Mouse (Mus musculus) CD4-positive helper T cell, adult 2 months (primary cell): ENCODE results near the gene 2010111I01Rik.
"Not testable (repeated sequence)": the region's sequence is repeated elsewhere in the genome, so short reads cannot be mapped to it uniquely, and the experiment has no call there.

ENCODE experiments used
- DNase-seq: peaks from one replicate; pipeline ENCODE4 v3.0.0-alpha.2; 2012; ENCODE audit warnings: low read depth, missing footprints, low spot score

The 2010111I01Rik gene

DNA sequence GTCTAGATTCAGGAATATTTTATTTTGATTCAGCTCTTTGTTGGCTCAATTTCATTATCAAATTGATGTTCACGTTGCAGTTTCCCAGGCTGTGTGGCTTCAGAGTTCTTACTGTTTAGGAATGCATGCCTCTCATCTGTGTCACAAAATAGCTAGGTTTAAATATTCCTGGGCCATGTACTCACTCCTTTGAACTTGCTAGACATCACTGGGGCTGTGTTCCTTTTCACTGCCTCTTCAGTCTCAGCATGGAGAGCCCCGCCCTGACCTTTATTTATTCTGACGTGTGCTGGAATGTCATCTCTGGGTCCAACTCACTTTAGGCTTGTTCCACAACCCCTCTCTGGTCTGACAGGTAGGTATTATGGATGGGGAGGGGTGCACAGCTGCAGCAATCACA, 228.7 kb downstream of the 2010111I01Rik start:
- no peak for DNase-seq

DNA sequence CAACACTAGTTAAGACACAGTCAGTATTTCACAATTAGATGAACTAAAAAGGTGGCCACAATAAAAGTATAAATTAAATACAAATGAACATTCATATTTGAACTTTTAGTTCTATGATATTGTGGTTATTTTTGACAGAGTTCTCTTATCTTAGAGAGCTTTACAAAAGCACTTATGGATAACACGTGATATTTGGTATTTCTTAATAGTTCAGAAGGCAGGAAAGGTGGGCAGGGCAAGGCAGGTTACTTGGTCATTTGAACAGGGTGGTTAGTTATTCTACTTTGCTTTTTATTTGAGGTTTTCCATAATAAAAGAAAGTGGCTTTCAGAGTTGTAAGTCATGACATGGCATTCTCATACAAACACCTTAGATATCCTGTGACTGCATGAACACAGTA, 233.3 kb downstream of the 2010111I01Rik start:
- no peak for DNase-seq

DNA sequence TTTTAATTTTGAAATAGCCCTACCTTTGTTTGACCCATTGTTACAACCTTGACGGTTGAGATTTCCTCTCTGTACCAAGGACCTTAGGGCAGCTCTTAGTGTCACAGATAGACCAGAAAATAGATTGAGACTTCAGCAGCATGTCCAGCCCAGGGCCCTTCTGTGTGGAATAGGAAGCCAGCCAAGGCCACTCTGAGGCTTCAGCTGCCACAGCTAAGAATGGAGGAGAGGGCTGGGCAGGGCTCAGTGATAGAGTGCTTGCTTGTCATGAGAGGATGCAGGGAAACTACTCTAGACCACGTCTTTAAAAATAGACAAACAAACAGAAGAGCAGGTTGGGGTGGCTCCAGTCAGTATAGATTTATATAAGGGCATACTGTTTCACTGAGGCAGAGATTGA, 234.9 kb downstream of the 2010111I01Rik start:
- no peak for DNase-seq

DNA sequence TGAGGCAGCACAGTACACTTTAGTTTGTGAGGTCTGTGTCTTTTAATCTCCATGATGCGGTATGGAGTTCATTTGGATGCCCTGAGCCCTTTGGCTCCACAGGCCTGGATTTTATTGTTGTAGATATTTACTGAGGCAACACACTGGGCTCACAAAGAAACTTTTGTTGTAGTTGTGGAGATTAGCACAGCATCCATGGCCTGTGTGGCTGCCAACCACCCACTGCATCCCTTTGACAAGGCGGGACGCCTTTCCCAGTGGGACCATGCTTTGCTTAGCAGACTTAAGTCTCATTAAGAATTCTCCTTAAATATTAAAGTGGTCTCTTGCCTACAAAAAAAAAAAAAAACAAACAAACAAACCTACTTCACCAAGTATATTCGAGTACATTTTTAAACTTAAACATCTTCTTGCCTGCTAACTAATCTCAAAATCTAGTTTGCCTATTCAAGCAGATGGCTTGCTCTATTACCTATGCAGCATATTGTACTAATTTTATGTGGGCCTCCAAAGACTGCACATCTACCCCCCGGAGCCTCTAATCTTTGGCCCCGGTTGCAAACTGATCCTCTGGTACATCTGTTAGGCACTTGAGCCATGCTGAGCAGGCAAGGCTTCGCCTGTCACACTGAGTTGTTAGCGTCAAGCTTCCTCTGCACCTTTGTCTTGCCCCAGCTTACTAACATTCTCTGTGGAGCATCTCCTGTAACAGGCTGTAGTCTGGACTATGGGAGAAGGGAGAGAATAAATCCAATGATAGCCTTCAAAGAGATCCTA, 239.0 kb downstream of the 2010111I01Rik start:
- no peak for DNase-seq

DNA sequence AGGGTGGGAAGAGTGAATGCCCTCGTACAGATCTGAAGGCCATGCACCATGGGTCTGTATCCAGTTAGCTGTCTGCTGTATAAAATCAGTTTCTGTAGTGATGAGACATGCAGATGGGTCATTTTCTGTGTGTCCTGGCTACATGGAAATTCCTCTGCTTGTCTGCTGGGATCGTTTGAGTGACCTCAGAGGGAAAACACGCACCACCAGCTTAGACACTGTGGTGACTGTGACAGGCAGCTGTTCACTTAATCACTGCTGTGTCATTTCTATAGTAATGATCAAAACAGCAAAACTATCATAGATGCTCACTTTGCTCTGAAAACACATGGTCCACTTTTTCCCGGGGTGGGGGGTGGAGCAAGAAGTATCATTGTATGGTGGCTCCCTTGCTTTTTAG, 241.1 kb downstream of the 2010111I01Rik start:
- no peak for DNase-seq

DNA sequence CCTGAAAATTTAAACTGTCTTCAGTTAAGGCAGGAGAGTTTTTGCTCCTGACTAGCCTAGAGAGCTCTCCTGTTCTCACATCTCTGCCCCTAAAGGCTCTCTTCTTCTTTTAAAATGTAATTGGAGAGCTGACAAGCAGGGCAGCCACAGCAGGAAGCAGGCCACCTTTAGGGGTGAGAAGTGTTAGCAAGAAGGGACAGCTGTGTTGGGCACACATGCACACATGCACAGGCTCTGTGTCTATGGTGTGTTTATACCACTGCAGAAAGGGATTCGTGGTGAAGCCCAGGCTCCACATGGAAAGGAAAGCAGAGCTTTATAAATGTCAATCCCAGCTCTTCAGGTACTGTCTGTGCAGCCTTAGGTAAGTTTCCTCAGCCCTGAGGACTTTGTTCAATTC, 241.7 kb downstream of the 2010111I01Rik start:
- DNase-seq: no peak

DNA sequence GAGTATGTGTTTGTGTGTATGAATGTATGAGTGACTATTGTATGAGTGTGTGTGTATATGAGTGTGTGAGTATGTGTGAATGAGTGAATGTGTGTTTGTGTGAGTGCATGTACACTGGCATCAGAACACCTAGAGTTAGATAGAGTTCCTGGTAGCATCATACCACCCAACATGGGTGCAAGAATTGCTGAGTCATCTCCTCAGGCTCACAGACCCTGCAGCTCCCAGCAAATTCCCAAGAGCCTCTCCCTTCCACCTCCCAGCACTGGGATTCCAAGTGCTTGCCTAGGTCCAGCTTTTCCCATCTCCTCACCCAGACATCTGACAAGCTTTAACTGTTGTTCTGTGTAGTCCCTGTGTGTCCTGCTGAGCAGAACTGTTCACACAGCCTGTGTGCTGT, 251.8 kb downstream of the 2010111I01Rik start:
- DNase-seq: no peak

DNA sequence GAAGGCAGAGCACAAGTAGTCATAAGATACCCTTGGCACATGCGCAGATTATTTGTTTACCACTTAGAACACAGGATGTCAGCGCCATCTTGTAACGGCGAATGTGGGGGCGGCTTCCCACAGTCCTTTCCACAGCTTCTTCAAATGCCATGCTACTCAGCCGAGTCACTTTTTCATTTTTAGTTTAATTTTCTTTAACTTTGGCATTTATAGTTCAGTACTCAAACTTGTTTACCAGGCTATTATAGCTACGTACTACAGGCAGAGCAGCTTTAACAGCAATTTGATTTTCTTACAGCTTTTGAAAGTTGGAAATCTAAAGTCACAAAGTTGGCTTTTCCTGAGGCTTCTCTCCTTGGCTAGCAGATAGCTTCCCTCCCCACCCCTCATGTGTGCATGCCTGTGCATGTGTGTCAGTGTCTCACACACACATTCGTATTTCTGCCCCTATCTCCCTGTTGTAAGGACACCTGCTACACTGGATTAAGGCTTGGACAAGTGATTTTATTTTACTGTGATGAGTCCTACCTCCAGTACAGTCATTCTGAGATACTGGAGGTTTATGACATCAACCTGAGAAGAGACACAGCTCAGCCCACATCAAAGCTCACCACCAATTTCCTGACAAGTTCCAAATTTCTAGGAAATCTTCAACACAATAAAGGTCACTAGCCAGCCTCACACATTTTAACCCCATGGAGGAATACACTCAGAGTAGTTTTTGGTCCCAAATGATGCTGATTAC, 258.5 kb downstream of the 2010111I01Rik start:
- DNase-seq: peak; percentile 89

DNA sequence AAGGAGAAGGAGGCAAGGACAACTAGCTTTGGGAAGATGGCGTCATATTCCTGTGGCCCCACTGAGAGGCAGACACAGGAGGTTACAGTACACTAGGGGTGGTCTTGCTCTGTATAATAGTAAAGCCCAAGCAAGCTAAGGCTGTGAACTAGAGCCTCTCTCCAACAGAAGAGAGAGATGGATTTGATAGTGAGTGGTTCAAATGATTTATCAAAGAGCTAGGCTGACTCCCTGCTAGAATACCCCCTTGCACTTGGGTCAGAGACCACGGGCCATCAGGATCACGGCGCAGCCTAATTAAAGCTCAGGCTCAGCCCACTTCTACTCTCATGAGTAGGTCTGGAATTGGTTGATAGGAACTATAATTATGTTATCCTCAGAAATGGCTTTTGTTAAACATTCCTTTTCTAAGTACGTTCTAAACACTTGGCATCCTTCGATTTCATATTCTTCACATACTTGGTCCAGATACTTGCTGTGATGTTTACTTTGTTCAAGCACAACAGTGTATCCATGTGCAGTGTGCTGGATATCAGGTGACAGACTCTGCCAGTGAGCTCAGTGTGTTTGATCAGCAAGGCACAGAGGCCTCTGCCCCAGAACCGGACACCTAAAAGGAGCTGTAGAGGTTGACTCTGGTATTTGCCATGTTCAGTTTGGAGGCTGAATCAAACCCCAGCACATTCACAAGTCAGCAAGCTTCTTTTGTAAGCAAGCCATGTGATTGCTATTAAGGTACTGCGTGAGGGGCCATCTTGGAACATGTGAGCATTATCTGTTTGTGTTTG, 261.3 kb downstream of the 2010111I01Rik start:
- no peak for DNase-seq

DNA sequence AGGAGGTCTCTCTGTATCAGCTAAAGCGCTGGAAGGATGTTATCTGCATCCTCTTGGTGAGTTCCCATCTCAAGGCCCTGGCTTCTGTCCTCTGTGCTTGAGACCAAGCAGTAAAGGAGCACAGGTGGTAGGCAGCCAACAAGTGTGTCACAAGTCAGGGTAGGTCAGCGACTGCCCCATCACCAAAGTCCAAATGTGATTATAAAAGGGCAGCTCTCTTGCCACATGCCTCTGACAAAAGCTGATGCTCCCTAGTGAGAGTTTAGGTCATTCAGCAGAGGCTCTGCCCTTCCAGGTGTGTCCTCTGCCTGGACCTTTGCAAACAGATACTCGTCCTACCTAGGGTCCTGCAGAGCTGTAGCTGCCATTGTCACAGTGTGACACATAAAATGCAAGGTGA, 263.1 kb downstream of the 2010111I01Rik start:
- DNase-seq: no peak

DNA sequence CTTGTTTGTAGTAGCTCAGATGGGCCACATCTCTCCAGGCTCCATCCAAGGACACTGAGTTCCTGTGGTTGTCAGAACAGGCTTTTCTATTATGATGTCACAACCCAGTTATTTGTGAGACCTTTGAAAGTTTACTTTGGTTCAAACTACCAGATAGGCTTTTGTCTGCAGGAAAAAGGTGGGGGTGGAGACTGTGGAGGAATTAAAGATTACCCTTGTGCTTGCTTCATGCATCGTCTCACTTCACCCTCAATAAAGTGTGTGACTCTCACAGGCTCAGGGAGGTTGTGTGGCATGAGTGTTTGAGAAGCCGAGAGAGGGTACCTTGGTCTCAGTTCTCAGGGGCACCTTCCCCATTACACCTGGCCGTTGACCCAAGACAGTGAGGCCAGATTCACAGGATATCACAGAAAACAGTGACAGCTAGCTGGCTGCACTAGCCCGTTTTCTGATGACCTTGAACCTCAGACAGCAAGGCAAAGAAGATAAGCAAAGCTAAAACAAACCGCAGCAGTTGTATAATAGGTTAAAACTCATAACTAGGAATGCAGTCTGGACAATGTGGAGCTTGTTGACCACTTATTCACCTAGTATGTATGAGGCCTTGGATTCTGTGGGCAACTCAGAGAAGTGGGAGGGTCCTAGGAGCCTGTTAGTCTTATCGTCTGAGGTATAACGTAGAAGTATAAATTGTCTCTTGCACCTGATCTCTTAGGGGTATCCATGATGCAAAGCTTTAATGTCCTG, 266.4 kb downstream of the 2010111I01Rik start:
- DNase-seq: no peak

DNA sequence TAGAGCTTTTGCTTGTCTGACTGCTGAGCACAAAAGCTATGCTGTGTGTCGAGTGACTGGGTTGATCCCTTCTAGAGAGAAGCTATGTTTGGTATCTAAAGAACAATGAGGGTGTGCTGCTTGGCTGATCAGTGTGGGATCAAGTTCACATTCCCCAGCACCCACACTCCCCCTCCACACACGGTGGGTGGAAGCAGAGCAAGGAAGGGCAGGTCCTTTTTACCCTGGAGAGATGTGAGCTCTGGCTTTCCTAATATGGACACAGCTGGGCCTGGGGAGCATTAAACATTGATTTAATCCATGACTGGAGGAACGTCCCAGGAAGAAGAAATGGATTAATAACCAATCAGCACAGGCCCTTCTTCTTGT, 267.0 kb downstream of the 2010111I01Rik start:
- no peak for DNase-seq

DNA sequence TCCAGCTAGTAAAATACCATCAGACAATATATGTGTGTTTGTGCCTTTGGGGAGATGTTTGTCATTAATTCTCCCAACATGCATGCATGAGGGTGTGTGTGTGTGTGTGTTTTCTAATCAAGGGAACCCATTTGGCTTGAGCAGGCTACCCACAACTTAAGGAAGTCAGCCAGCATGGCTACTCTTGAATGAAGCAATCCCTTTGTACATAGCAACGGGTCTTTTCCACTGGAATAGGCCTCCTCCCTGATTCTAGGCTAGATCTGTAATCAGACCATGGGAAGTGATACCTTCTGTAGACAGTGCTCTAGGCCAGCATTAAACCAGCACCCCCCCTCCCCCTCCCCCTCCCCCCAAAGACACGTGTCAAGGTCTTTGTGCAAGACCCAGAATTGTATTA, 267.9 kb downstream of the 2010111I01Rik start:
- DNase-seq: no peak

DNA sequence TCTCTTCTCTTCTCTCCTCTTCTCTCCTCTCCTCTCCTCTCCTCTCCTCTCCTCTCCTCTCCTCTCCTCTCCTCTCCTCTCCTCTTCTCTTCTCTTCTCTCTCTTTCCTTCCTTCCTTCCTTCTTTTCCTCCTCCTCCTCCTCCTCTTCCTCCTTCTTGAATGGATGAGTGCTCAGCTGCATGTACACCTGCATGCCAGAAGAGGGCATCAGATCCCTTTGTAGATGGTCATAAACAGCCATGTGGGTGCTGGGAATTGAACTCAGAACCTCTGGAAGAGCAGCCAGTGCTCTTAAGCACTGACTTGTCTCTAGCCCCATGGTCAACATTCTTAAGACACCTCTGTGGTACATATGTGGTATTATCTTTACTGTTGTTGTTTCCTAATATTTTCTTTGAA, 269.8 kb downstream of the 2010111I01Rik start:
- not testable (repeated sequence) for DNase-seq

DNA sequence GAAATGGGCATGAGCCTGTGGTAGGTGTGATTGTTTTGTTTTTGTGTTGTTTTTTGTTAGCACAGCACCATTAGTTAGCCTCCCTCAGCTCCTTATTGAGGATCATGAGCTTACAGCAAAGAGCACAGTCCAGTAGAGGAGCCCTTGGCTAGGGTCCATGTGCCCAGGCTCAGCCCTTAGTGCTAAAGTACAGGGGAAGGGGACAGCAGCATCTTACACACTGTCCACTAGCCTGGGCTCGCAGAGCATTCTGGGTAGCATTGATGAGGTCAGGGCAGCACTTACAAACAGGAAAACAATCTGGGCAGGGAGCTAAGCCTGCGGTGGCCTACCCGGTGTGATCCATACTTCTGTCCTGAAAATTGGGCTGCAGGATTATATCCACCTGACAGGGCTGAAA, 270.9 kb downstream of the 2010111I01Rik start:
- DNase-seq: no peak

DNA sequence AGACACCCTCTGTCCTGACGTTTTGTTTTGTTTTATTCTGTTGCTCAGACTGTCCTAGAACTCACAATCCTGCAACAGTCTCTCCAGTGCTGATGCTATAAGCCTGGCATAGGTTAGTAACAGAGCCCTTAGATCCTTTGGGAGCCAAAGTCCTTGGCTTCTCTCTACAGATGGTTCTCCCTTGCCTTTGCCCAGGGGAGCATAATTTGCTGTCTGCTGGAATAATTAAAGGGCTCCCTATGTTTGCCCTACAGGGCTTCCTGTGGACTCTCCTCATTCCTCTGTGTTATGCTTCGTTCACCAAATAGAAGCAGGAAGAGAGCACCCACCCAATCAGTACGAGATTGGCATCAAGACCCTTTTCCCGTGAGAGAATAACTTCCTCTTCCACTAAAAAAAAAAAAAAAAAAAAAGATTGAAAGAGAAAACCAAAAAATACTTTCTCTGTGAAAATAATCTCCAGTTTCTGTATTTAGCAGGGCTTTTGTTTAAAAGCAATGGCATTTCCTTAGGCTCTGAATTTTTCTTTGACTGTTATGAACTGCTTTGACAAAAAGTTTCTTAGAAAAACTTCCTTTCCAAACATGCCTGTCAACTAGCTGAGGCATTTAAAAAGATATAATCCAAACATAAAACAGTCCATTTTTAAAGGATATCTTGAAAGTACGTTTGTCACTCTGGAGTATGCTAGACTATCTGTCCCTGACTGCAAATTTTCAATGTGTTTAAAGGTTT, 271.6 kb downstream of the 2010111I01Rik start:
- no peak for DNase-seq

DNA sequence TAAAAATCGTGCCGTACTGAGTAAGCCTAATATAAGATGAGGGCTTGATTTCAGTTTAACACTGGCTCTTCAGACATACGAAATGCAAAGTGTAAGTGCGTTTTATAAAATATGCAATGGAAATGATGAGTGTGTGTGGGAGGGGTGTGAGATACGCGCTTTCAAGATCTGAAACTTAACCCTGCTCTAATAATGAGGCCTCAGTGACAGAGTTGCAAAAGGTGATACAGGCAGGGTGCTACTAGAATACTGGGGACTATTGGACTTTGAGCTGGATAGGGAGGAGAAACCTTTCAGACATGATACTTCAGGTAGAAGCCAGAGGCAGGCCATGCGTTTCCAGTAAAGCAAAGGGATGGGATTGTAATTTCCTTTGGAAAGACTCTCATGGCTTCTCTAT, 273.4 kb downstream of the 2010111I01Rik start:
- peak; percentile 69 for DNase-seq

DNA sequence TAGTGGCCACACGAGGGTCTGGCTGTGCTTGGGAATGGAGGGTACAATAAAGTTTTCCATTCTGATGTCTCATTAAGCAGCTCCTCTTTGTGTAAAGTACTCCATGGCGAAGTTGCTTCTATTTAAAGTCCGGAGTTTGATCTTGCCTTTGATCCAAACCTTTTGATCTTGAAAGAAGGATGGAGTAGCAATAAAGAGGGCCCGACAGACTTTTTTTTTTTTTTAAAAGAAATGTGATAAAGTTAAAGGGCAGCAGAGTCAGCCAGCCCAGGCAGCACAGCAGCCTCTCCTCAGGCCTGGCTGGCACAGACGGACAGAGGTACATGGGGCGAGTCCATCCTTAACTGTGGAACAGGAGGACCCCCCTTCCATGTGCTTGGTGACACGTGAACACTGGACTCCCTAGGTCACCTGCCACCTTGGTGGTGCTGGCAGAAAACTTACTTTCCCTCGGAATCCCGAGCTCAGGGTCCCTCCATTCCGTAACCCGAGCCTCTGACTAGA, 274.7 kb downstream of the 2010111I01Rik start:
- DNase-seq: no peak

DNA sequence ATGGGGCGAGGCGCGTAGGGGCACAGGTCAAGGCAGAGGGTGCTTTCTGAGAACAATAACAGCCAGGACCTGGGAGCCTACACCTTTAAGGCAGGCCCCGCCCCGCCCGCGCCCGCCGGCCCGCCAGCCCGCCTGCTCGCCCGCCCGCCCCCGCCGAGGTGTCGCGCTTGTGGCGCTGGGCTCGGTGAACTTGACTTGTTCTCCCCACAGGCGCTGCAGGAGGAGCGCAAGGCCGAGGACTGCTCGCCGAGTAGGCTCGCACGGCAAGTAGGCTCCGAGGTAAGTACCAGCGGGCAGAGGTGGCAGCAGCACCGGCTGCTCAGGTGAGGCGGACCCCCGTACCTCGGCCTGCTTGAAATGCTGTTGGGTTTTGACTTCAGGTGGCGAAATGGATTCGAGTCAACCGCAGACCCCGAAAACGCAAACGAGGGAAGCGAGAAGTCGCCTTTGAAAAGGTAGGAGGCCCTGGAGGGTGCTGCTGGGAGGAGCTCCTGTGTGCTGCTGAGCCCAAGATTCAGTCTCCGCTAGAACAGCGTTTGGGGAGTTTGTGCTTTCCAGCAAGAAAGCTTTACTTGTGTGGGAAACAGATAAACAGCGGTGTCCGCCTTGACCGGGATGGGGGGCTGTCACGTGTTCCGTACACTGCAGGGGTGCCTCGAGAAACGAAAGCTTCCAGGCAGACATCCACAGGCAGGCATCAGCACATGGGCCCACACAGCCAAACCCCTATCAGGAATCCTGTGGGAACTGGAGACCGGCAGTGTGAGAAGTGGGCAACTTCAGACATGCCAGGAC, 275.4 kb downstream of the 2010111I01Rik start:
- peak; percentile 89 for DNase-seq

DNA sequence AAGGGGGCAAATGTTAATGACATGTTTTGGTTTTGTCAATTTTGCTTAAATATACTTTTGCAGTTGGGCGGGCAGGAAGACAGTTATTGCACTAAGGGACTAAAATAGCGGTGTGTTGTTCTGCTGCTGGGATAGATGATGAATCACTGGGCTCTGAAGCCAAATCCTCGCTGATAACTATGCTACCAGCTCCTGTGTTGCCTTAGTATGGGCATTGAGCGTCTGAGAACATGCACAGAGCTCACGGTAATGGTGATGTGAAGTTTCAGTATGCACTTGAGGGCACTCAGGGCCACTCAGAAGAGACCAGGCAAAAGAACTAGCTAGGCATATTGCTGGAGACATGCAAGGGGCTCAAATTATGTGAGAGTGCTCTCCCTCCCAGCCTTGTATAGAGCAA, 276.1 kb downstream of the 2010111I01Rik start:
- peak; percentile 29 for DNase-seq
